ENCODE assay signal across 20 mouse cellular contexts in the genomic region with DNA sequence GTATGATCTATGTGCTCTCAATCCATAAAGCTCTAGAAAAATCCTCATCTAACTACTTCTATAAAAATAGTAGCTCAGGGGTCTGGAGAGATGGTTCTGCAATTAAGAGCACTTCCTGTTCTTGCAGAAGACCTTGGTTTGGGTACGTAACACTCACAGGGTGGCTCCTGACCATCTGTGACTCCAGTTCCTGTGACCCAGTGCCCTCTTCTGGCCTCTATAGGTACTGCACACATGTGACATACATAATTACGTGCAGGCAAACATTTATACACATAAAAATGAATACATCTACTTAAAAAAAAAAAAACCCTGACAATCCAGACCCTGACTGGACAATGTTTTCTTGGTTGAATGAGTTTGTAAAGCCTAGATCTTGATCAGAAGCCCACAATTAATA.
DNase-seq lines count a peak whose midpoint lies in the region; ATAC-seq and TF ChIP-seq lines count a peak whose summit lies in the region.
"Had no signal": no experiment of that assay in that cellular context is flagged by ENCODE, and none has a peak within 500 bp of the region (broad histone marks: within the 10 kb centered on the region; RNA-seq: fewer than 3 reads in every experiment).

No protein-coding gene starts in this region.

- no peak for TF ChIP-seq EP300 in liver, postnatal 0 days (IDR thresholded peaks at IDR 0.05; ENCODE audit: low read depth)
- TF ChIP-seq EP300 in ES-Bruce4 (IDR thresholded peaks at IDR 0.05; ENCODE audit: insufficient read depth, low read depth, low read length), result no peak

- no peak for DNase-seq in hindbrain, postnatal 0 days (ENCODE audit: low spot score)
- no peak for DNase-seq in hindbrain, embryonic 11.5 days (ENCODE audit: low spot score)
- DNase-seq in liver, postnatal 0 days, result peak; percentile 16
- DNase-seq in liver (no peak), ZHBTc4 (ENCODE audit: low read depth, low spot score) (peak; percentile 72)
- no peak for DNase-seq in spleen, postnatal 14 days (ENCODE audit: low spot score in 2 of 2)
- no peak for DNase-seq in frontal cortex, postnatal 10 days (ENCODE audit: low spot score in 2 of 2)
- DNase-seq: cerebellum, adult 9-10 months; heart, adult 18-20 months; heart, postnatal 14 days; lung, postnatal 4 days; midbrain, embryonic 14.5 days; right cerebral cortex, postnatal 25 days; thymus, postnatal 36 days had no signal

- no peak overlapping the region for H3K27ac ChIP-seq in hindbrain, postnatal 0 days
- H3K27ac ChIP-seq in hindbrain, embryonic 11.5 days (ENCODE audit: low read depth, low read length), result no peak overlapping the region
- H3K27ac ChIP-seq in liver, postnatal 0 days (ENCODE audit: low read depth), result no peak overlapping the region
- no peak overlapping the region for H3K27ac ChIP-seq in ES-Bruce4 (ENCODE audit: insufficient read depth, low read length)
- H3K27ac ChIP-seq: embryonic facial prominence, embryonic 13.5 days; forebrain, embryonic 10.5 days had no signal

- H3K36me3 ChIP-seq in hindbrain, postnatal 0 days (ENCODE audit: insufficient read depth, low read length), result no peaks in the 10 kb centered on the region
- H3K36me3 ChIP-seq in hindbrain, embryonic 11.5 days (ENCODE audit: control insufficient read depth, insufficient read depth, low read length), result no peaks in the 10 kb centered on the region
- H3K36me3 ChIP-seq in liver, postnatal 0 days (replicated peaks; ENCODE audit: insufficient read depth, low read length), result no peaks in the 10 kb centered on the region
- H3K36me3 ChIP-seq in ES-Bruce4 (ENCODE audit: control insufficient read depth, insufficient read depth, low read length, poor library complexity, severe bottlenecking), result no peaks in the 10 kb centered on the region
- H3K36me3 ChIP-seq: embryonic facial prominence, embryonic 13.5 days; forebrain, embryonic 10.5 days; G1E had no signal

- H3K9me3 ChIP-seq in hindbrain, postnatal 0 days (ENCODE audit: low read length), result no peaks in the 10 kb centered on the region
- 0 out of 2 replicates have a peak, but pooled peaks cover 3% of the 10 kb centered on the region for H3K9me3 ChIP-seq in hindbrain, embryonic 11.5 days (ENCODE audit: control insufficient read depth, low read length)
- peaks cover 6% of the 10 kb centered on the region for H3K9me3 ChIP-seq in liver, postnatal 0 days (ENCODE audit: low read length)
- 0 out of 2 replicates have a peak, but pooled peaks cover 2% of the 10 kb centered on the region for H3K9me3 ChIP-seq in ES-Bruce4 (replicated peaks; ENCODE audit: control insufficient read depth, insufficient read depth, low read length, poor library complexity, severe bottlenecking)
- H3K9me3 ChIP-seq: embryonic facial prominence, embryonic 13.5 days; forebrain, embryonic 10.5 days had no signal

- 89% methylated on average over 2 of the region's 2 CpGs for WGBS in hindbrain, postnatal 0 days
- WGBS in hindbrain, embryonic 11.5 days, result 77% methylated on average over 2 of the region's 2 CpGs
- WGBS in liver, postnatal 0 days (ENCODE audit: insufficient replicate concordance), result 59% methylated on average over 2 of the region's 2 CpGs

- no peaks in the 10 kb centered on the region for H3K4me1 ChIP-seq in hindbrain, postnatal 0 days (ENCODE audit: insufficient read depth, low read length)
- no peaks in the 10 kb centered on the region for H3K4me1 ChIP-seq in hindbrain, embryonic 11.5 days (replicated peaks; ENCODE audit: control insufficient read depth, insufficient read depth, low read length)
- H3K4me1 ChIP-seq in liver, postnatal 0 days (ENCODE audit: insufficient read depth), result no peaks in the 10 kb centered on the region
- no peaks in the 10 kb centered on the region for H3K4me1 ChIP-seq in ES-Bruce4 (ENCODE audit: control insufficient read depth, insufficient read depth, low read length)
- H3K4me1 ChIP-seq: embryonic facial prominence, embryonic 13.5 days; forebrain, embryonic 10.5 days had no signal

- ATAC-seq in hindbrain, postnatal 0 days, result no peak
- ATAC-seq in hindbrain, embryonic 11.5 days (ENCODE audit: low FRiP score), result no peak
- ATAC-seq in liver, postnatal 0 days, result no peak
- ATAC-seq: hindbrain, embryonic 16.5 days had no signal

- no peak overlapping the region for H3K4me3 ChIP-seq in hindbrain, postnatal 0 days (ENCODE audit: low read length)
- H3K4me3 ChIP-seq in hindbrain, embryonic 11.5 days (ENCODE audit: low read depth, low read length), result no peak overlapping the region
- H3K4me3 ChIP-seq in liver, postnatal 0 days (ENCODE audit: low read depth, low read length), result no peak overlapping the region
- no peak overlapping the region for H3K4me3 ChIP-seq in ES-Bruce4 (ENCODE audit: low read depth, low read length)
- H3K4me3 ChIP-seq: embryonic facial prominence, embryonic 13.5 days; forebrain, embryonic 10.5 days had no signal

- TF ChIP-seq POLR2A in ES-Bruce4 (IDR thresholded peaks at IDR 0.05; ENCODE audit: insufficient read depth, low read length), result no peak

- H3K4me2 ChIP-seq in hindbrain, postnatal 0 days (ENCODE audit: low read depth, low read length), result no peak overlapping the region
- no peak overlapping the region for H3K4me2 ChIP-seq in hindbrain, embryonic 11.5 days (replicated peaks; ENCODE audit: low read depth, low read length)
- no peak overlapping the region for H3K4me2 ChIP-seq in liver, postnatal 0 days (ENCODE audit: low read depth, low read length)
- H3K4me2 ChIP-seq: embryonic facial prominence, embryonic 13.5 days; liver, embryonic 11.5 days had no signal

- peak; percentile 33 for TF ChIP-seq CTCF in hindbrain, postnatal 0 days (IDR thresholded peaks at IDR 0.05; ENCODE audit: low read depth)
- TF ChIP-seq CTCF in liver, postnatal 0 days (IDR thresholded peaks at IDR 0.05; ENCODE audit: low read depth), result peak; percentile 40
- TF ChIP-seq CTCF in ES-Bruce4 (IDR thresholded peaks at IDR 0.05; ENCODE audit: low read depth, low read length), result peak; percentile 24

- no peaks in the 10 kb centered on the region for H3K27me3 ChIP-seq in hindbrain, postnatal 0 days (ENCODE audit: insufficient read depth, low read length)
- no peaks in the 10 kb centered on the region for H3K27me3 ChIP-seq in hindbrain, embryonic 11.5 days (ENCODE audit: control insufficient read depth, insufficient read depth, low read length)
- H3K27me3 ChIP-seq in liver, postnatal 0 days (ENCODE audit: insufficient read depth, low read length), result no peaks in the 10 kb centered on the region
- no peaks in the 10 kb centered on the region for H3K27me3 ChIP-seq in ES-Bruce4 (ENCODE audit: control insufficient read depth, insufficient read depth, low read length, poor library complexity, severe bottlenecking)
- H3K27me3 ChIP-seq: embryonic facial prominence, embryonic 13.5 days had no signal

- no peak overlapping the region for H3K9ac ChIP-seq in hindbrain, postnatal 0 days (replicated peaks; ENCODE audit: low read length)
- H3K9ac ChIP-seq in hindbrain, embryonic 11.5 days (ENCODE audit: low read depth, low read length), result no peak overlapping the region
- H3K9ac ChIP-seq in liver, postnatal 0 days (replicated peaks), result no peak overlapping the region
- H3K9ac ChIP-seq in ES-Bruce4 (ENCODE audit: low read depth, poor library complexity, severe bottlenecking), result no peak overlapping the region
- H3K9ac ChIP-seq: embryonic facial prominence, embryonic 13.5 days had no signal

Comparison
In these comparisons a context has a peak if more than half of its experiments do, and no peak if none do; other contexts are left out.
1. DNase-seq: peak in liver, postnatal 0 days (single experiment) and ZHBTc4 (single experiment); none in hindbrain, postnatal 0 days (single experiment), hindbrain, embryonic 11.5 days (single experiment), liver (single experiment), spleen, postnatal 14 days (0 of 2) and frontal cortex, postnatal 10 days (0 of 2).
2. Peak in every context shown above with its lines, with median percentiles within 50 percentile points of each other: CTCF ChIP-seq.